Mouse (Mus musculus) MEL (cell line): Measurements from ENCODE around the gene Erlin1. TPM values are rescaled to one million over a fixed set of nuclear protein-coding genes. Genes with fewer than 3 reads are reported as not detected.

Source experiments
- DNase-seq: peaks from one replicate; pipeline ENCODE4 v3.0.0; 2011; ENCODE audit warnings: low read depth, low spot score
- H3K27ac ChIP-seq: 2 replicates; pipeline ENCODE4 v1.5.1; 2012; ENCODE audit warnings: low read depth, mild to moderate bottlenecking, control low read depth, low read length, moderate library complexity; ENCODE audit not compliant: control insufficient read depth
- H3K27me3 ChIP-seq, 2 experiments: fragments of 150-350 bp in 1 of 2; sonication (generic) in 1 of 2; 2 replicates each; pipeline ENCODE4 v1.6.1; 2012; ENCODE audit warnings: low read length in 2 of 2, mild to moderate bottlenecking in 2 of 2, improper control_type of control experiment in 1 of 2, moderate library complexity in 1 of 2; ENCODE audit not compliant: insufficient read depth in 2 of 2, control insufficient read depth in 1 of 2
- H3K36me3 ChIP-seq, 2 experiments: 2 replicates each; pipeline ENCODE4 v1.6.1; 2012 to 2014; ENCODE audit warnings: low read length in 2 of 2, improper control_type of control experiment in 1 of 2, inconsistent platforms in 1 of 2, mild to moderate bottlenecking in 1 of 2; ENCODE audit not compliant: insufficient read depth in 2 of 2, control insufficient read depth in 1 of 2
- H3K4me1 ChIP-seq, 2 experiments: fragments of 150-350 bp in 1 of 2; sonication (generic) in 1 of 2; 2 replicates each; pipeline ENCODE4 v1.6.1; 2012; ENCODE audit warnings: low read length in 2 of 2, improper control_type of control experiment in 1 of 2, mild to moderate bottlenecking in 1 of 2; ENCODE audit not compliant: insufficient read depth in 2 of 2, control insufficient read depth in 1 of 2
- H3K4me3 ChIP-seq, 2 experiments: fragments of 150-350 bp in 1 of 2; sonication (generic) in 1 of 2; 2 replicates each; pipeline ENCODE4 v1.5.1; 2012; ENCODE audit warnings: low read depth in 2 of 2, low read length in 2 of 2, mild to moderate bottlenecking in 2 of 2, moderate library complexity in 2 of 2, control low read depth in 1 of 2, improper control_type of control experiment in 1 of 2; ENCODE audit not compliant: control insufficient read depth in 1 of 2, insufficient read depth in 1 of 2
- H3K79me2 ChIP-seq: 2 replicates; pipeline ENCODE4 v1.6.1; 2012; ENCODE audit warnings: mild to moderate bottlenecking, low read length, moderate library complexity; ENCODE audit not compliant: control insufficient read depth, poor library complexity, insufficient read depth
- H3K9ac ChIP-seq: 2 replicates; pipeline ENCODE4 v1.6.1; 2012; ENCODE audit warnings: low read depth, mild to moderate bottlenecking, control low read depth, low read length, moderate library complexity; ENCODE audit not compliant: control insufficient read depth, poor library complexity, severe bottlenecking
- H3K9me3 ChIP-seq: fragments of 150-350 bp; sonication (generic); replicated peaks from 2 replicates; pipeline ENCODE4 v1.6.1; 2012; ENCODE audit warnings: mild to moderate bottlenecking, low read length, improper control_type of control experiment, moderate library complexity; ENCODE audit not compliant: insufficient read depth
- BHLHE40 ChIP-seq: IDR thresholded peaks from 2 replicates; pipeline ENCODE4 v1.6.1; 2012; ENCODE audit warnings: low read depth, mild to moderate bottlenecking, inconsistent platforms, low read length, improper control_type of control experiment, borderline replicate concordance
- CHD1 ChIP-seq: IDR thresholded peaks from 2 replicates; pipeline ENCODE4 v1.6.1; 2012; ENCODE audit warnings: low read depth, mild to moderate bottlenecking, inconsistent platforms, low read length, improper control_type of control experiment
- CHD2 ChIP-seq: IDR thresholded peaks from 2 replicates; pipeline ENCODE4 v1.6.1; 2011; ENCODE audit warnings: low read length, improper control_type of control experiment
- CTCF ChIP-seq, 3 experiments: IDR thresholded peaks in 2 of 3; conservative IDR thresholded peaks in 1 of 3; 2 replicates each; pipeline ENCODE4 v1.5.1; 2011 to 2012; ENCODE audit warnings: low read length in 3 of 3, low read depth in 2 of 3, mild to moderate bottlenecking in 2 of 3, improper control_type of control experiment in 1 of 3, inconsistent platforms in 1 of 3, mixed read lengths in 1 of 3, moderate library complexity in 1 of 3; ENCODE audit not compliant: control insufficient read depth in 1 of 3, insufficient read depth in 1 of 3, poor library complexity in 1 of 3, severe bottlenecking in 1 of 3
- E2F4 ChIP-seq: IDR thresholded peaks from 2 replicates; pipeline ENCODE4 v1.6.1; 2011; ENCODE audit warnings: low read depth, low read length, improper control_type of control experiment, borderline replicate concordance
- ETS1 ChIP-seq: IDR thresholded peaks from 2 replicates; pipeline ENCODE4 v1.6.1; 2012; ENCODE audit warnings: low read depth, mild to moderate bottlenecking, inconsistent platforms, low read length, improper control_type of control experiment, moderate library complexity
- GABPA ChIP-seq: IDR thresholded peaks from 2 replicates; pipeline ENCODE4 v1.6.1; 2012; ENCODE audit warnings: low read depth, mild to moderate bottlenecking, inconsistent platforms, low read length, improper control_type of control experiment, moderate library complexity
- GATA1 ChIP-seq: IDR thresholded peaks from 2 replicates; pipeline ENCODE4 v1.6.1; 2011; ENCODE audit warnings: low read depth, low read length, improper control_type of control experiment
- MAX ChIP-seq: IDR thresholded peaks from 2 replicates; pipeline ENCODE4 v1.6.1; 2011; ENCODE audit warnings: low read length, improper control_type of control experiment
- MAZ ChIP-seq: IDR thresholded peaks from 2 replicates; pipeline ENCODE4 v1.6.1; 2012; ENCODE audit warnings: low read depth, mild to moderate bottlenecking, inconsistent platforms, low read length, improper control_type of control experiment
- MEF2A ChIP-seq: IDR thresholded peaks from 2 replicates; pipeline ENCODE4 v1.6.1; 2014; ENCODE audit warnings: low read depth, mild to moderate bottlenecking, inconsistent platforms, low read length, improper control_type of control experiment; ENCODE audit not compliant: poor library complexity, insufficient replicate concordance, severe bottlenecking; ENCODE audit errors: extremely low read depth
- MXI1 ChIP-seq: IDR thresholded peaks from 2 replicates; pipeline ENCODE4 v1.6.1; 2011; ENCODE audit warnings: mild to moderate bottlenecking, low read depth, low read length, improper control_type of control experiment
- MYC ChIP-seq: IDR thresholded peaks from 2 replicates; pipeline ENCODE4 v1.6.1; 2011; ENCODE audit warnings: low read depth, mild to moderate bottlenecking, low read length, improper control_type of control experiment, moderate library complexity
- NELFE ChIP-seq: IDR thresholded peaks from 2 replicates; pipeline ENCODE4 v1.6.1; 2011; ENCODE audit warnings: low read depth, low read length, improper control_type of control experiment
- NRF1 ChIP-seq: IDR thresholded peaks from 2 replicates; pipeline ENCODE4 v1.6.1; 2014; ENCODE audit warnings: low read depth, mild to moderate bottlenecking, inconsistent platforms, low read length, improper control_type of control experiment, moderate library complexity; ENCODE audit not compliant: poor library complexity, insufficient read depth, severe bottlenecking
- POLR2AphosphoS2 ChIP-seq: IDR thresholded peaks from 2 replicates; pipeline ENCODE4 v1.6.1; 2011; ENCODE audit warnings: low read length, improper control_type of control experiment
- POLR2AphosphoS5 ChIP-seq: IDR thresholded peaks from 2 replicates; pipeline ENCODE4 v1.6.1; 2012; ENCODE audit warnings: low read depth, borderline replicate concordance, mild to moderate bottlenecking, inconsistent platforms, low read length, moderate library complexity, mixed read lengths
- RAD21 ChIP-seq: IDR thresholded peaks from 2 replicates; pipeline ENCODE4 v1.6.1; 2011; ENCODE audit warnings: mild to moderate bottlenecking, low read depth, low read length, improper control_type of control experiment
- RCOR1 ChIP-seq: IDR thresholded peaks from 2 replicates; pipeline ENCODE4 v1.6.1; 2012; ENCODE audit warnings: low read depth, mild to moderate bottlenecking, inconsistent platforms, low read length, improper control_type of control experiment
- SIN3A ChIP-seq: IDR thresholded peaks from 2 replicates; pipeline ENCODE4 v1.6.1; 2012; ENCODE audit warnings: low read length, improper control_type of control experiment, inconsistent platforms
- SMC3 ChIP-seq: IDR thresholded peaks from 2 replicates; pipeline ENCODE4 v1.6.1; 2011; ENCODE audit warnings: low read depth, low read length, improper control_type of control experiment
- TAL1 ChIP-seq: IDR thresholded peaks from 2 replicates; pipeline ENCODE4 v1.6.1; 2012; ENCODE audit warnings: mild to moderate bottlenecking, inconsistent platforms, low read length, moderate library complexity, mixed read lengths
- TBP ChIP-seq: IDR thresholded peaks from 2 replicates; pipeline ENCODE4 v1.8.0; 2011; ENCODE audit warnings: low read depth, low read length, improper control_type of control experiment
- TCF12 ChIP-seq: IDR thresholded peaks from 2 replicates; pipeline ENCODE4 v1.6.1; 2014; ENCODE audit warnings: low read depth, mild to moderate bottlenecking, inconsistent platforms, low read length, improper control_type of control experiment, moderate library complexity
- UBTF ChIP-seq: IDR thresholded peaks from 2 replicates; pipeline ENCODE4 v1.6.1; 2012; ENCODE audit warnings: low read depth, mild to moderate bottlenecking, inconsistent platforms, low read length, improper control_type of control experiment, moderate library complexity, borderline replicate concordance; ENCODE audit not compliant: insufficient read depth
- USF2 ChIP-seq, 2 experiments: IDR thresholded peaks; 2 replicates each; pipeline ENCODE4 v1.6.1; 2011 to 2012; ENCODE audit warnings: improper control_type of control experiment in 2 of 2, low read length in 2 of 2, borderline replicate concordance in 1 of 2, inconsistent platforms in 1 of 2, low read depth in 1 of 2, mild to moderate bottlenecking in 1 of 2; ENCODE audit not compliant: insufficient read depth in 1 of 2
- ZC3H11A ChIP-seq: IDR thresholded peaks from 2 replicates; pipeline ENCODE4 v1.6.1; 2012; ENCODE audit warnings: low read depth, mild to moderate bottlenecking, inconsistent platforms, low read length, improper control_type of control experiment
- ZKSCAN1 ChIP-seq: IDR thresholded peaks from 2 replicates; pipeline ENCODE4 v1.6.1; 2012; ENCODE audit warnings: low read depth, mild to moderate bottlenecking, inconsistent platforms, low read length, improper control_type of control experiment, moderate library complexity
- ZMIZ1 ChIP-seq: IDR thresholded peaks from 2 replicates; pipeline ENCODE4 v1.6.1; 2012; ENCODE audit warnings: low read depth, mild to moderate bottlenecking, inconsistent platforms, low read length, improper control_type of control experiment, moderate library complexity
- ZNF384 ChIP-seq: IDR thresholded peaks from 2 replicates; pipeline ENCODE4 v1.6.1; 2012; ENCODE audit warnings: low read depth, mild to moderate bottlenecking, inconsistent platforms, low read length, improper control_type of control experiment
- polyA plus RNA-seq, 2 experiments: library from polyadenylated mRNA; stranded (reverse) in 1 of 2; unstranded in 1 of 2; fragments of >175 nt in 1 of 2; fragments of >200 nt in 1 of 2; gene quantifications; 2 replicates each; pipeline versions ENCODE4 v1.2.1 to v1.2.4; 2012; ENCODE audit warnings: low replicate concordance in 2 of 2, low read depth in 1 of 2; ENCODE audit not compliant: insufficient read length in 2 of 2, insufficient read depth in 1 of 2, missing spikeins in 1 of 2
- total RNA-seq: library from RNA; depleted of rRNA; stranded (reverse); fragments of 300-350 nt; gene quantifications from 2 replicates; pipeline ENCODE4 v1.2.3, GENCODE M21; 2012

The Erlin1 gene
- total and polyA plus RNA-seq, 3 experiments = 25.0 to 108 (median 39.5) TPM

DNA sequence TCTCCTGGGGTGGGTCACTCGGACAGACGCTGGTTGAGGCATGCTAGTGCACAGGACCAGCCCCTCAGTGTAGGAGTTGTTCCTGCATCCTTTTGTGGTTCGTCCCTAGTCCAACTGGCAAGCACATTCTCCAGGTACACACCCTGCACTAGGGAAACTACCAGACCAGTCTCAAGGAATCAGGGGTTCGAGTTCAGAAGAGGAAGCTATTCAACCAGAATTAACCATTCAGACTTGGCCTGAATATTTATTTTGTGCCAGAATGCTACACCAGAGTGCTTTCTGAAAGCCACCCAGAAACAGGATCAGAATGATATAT is 288 bp upstream of the Erlin1 start:
- TF ChIP-seq SMC3 (no peak), POLR2AphosphoS2 (peak; percentile 66; the same call in 1 of the 2 replicates), CHD2 (no peak), TBP (peak; percentile 54; the same call in 1 of the 2 replicates), NELFE (peak; percentile 58; the same call in 1 of the 2 replicates), ZC3H11A (no peak), E2F4 (0 out of 2 replicates have a peak, but pooled peaks have one; percentile 55), CTCF (IDR thresholded peaks at IDR 0.05 in 2 of 3, conservative IDR thresholded peaks at IDR 0.05 in 1 of 3; ENCODE audit: control insufficient read depth in 1 of 3, insufficient read depth in 1 of 3, low read depth in 2 of 3, low read length in 3 of 3, poor library complexity in 1 of 3, severe bottlenecking in 1 of 3) (no peak)
- peaks cover 8 to 12% of the 10 kb centered on the region in 2 experiments; a peak in 2 of 4 replicates for H3K4me1 ChIP-seq
- H3K79me2 ChIP-seq = peaks cover 23% of the 10 kb centered on the region
- H3K9ac ChIP-seq = peak overlapping the region; percentile 71
- peak overlapping the region; percentile 57 to 92 for H3K4me3 ChIP-seq
- H3K9me3 ChIP-seq = no peaks in the 10 kb centered on the region
- peak overlapping the region; percentile 56 for H3K27ac ChIP-seq
- peaks cover 22 to 23% of the 10 kb centered on the region in 2 experiments for H3K36me3 ChIP-seq
- no peak for DNase-seq
- no peaks in the 10 kb centered on the region for H3K27me3 ChIP-seq

DNA sequence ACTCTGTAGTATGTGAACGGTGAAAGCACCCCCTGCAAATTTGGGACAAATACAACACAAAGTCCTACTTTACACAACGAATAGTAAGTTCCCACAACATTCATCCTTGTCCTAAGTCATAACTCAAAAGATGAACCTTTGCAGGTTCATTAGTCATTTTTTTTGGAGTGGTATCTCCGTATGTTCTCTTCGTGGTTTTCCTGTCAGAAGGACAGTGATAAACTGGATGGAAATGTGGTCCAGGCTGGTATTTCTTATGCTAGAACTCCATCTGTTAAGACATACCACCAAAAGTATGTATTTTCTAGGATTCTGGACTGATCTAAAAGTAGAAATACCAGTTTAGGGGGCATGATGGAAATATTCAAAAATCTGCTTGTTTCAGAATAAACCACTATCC is 1.4 kb downstream of the Erlin1 start:
- H3K4me1 ChIP-seq = peaks cover 8 to 12% of the 10 kb centered on the region in 2 experiments; a peak in 2 of 4 replicates
- H3K4me3 ChIP-seq = peak overlapping the region; percentile 92 to 97
- peak overlapping the region; percentile 70 for H3K27ac ChIP-seq
- peak overlapping the region; percentile 85 for H3K9ac ChIP-seq
- DNase-seq = peak; percentile 39
- H3K79me2 ChIP-seq = peaks cover 23% of the 10 kb centered on the region
- H3K9me3 ChIP-seq = no peaks in the 10 kb centered on the region
- H3K36me3 ChIP-seq = peaks cover 24 to 27% of the 10 kb centered on the region in 2 experiments
- H3K27me3 ChIP-seq = no peaks in the 10 kb centered on the region
- TF ChIP-seq POLR2AphosphoS5 (no peak), NRF1 (no peak), BHLHE40 (no peak), GATA1 (peak; percentile 37; the same call in 1 of the 2 replicates), MEF2A (no peak), GABPA (no peak), NELFE (no peak), SMC3 (no peak), MAZ (no peak), ZMIZ1 (no peak), USF2 (IDR thresholded peaks at IDR 0.05; ENCODE audit: borderline replicate concordance in 1 of 2, insufficient read depth in 1 of 2, low read depth in 1 of 2, low read length in 2 of 2) (no peak), RAD21 (no peak), RCOR1 (no peak), SIN3A (no peak), CTCF (IDR thresholded peaks at IDR 0.05 in 2 of 3, conservative IDR thresholded peaks at IDR 0.05 in 1 of 3; ENCODE audit: control insufficient read depth in 1 of 3, insufficient read depth in 1 of 3, low read depth in 2 of 3, low read length in 3 of 3, poor library complexity in 1 of 3, severe bottlenecking in 1 of 3) (no peak), ETS1 (peak; percentile 41; the same call in 1 of the 2 replicates), CHD1 (no peak), MAX (no peak), E2F4 (no peak), MXI1 (no peak), ZKSCAN1 (no peak), MYC (no peak; the same call in 1 of the 2 replicates), TCF12 (peak; percentile 54; the same call in 1 of the 2 replicates), ZNF384 (peak; percentile 59), TAL1 (no peak), UBTF (no peak)
